ENCODE assay signal across 1 mouse cellular context in the genomic region with DNA sequence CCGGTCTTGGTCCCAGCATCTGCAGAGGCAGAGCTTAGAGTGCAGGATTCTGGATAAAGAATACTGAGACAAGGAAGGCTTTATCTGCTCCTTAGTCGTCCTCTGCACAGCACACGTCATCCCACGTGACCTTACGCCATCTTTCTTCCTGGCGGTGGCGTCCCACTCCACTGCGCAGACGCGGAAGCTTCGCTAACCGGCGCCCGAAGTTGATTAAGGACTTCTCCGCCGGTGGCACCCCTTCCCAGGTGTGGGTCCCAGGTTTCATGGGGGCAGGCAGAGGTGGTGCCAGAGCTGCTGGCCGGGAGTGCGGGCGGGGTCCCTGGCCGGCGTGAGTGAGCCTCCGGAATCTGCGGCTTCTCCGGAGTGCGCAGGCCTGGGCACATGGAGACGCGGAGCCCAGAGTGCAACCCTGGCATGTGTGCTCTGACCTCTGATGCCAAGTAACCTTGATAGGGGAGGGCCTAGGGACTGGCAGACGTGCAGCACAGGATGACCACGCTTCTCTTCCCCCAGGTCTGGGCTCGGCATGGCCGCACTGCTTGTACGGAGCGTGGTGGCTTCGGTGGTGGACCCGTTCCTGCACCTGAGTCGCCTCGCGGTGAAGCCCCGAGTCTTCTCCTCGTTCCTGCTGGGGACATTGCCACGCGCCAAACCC.
A peak's percentile ranks its signal among the peaks of the same experiment; 100 is the strongest.
TF ChIP-seq lines count a peak whose summit lies in the region.

No protein-coding gene starts in this region.

TF ChIP-seq in CH12.LX, 34 proteins besides CTCF, POLR2A, EP300 and RAD21 (continued from another document):
- TF ChIP-seq MAFK (IDR thresholded peaks at IDR 0.05; ENCODE audit: insufficient replicate concordance, low read length): no peak
- peak; percentile 16 for TF ChIP-seq MYC (IDR thresholded peaks at IDR 0.05; ENCODE audit: low read depth, low read length)
- TF ChIP-seq TBP (conservative IDR thresholded peaks at IDR 0.05; ENCODE audit: low read depth, low read length): peak; percentile 58; the same call in 1 of the 2 replicates
- TF ChIP-seq USF1 (IDR thresholded peaks at IDR 0.05; ENCODE audit: low read depth, low read length): peak; percentile 94
- TF ChIP-seq ELF1 (IDR thresholded peaks at IDR 0.05; ENCODE audit: low read depth, low read length): peak; percentile 97
- no peak for TF ChIP-seq ZC3H11A (IDR thresholded peaks at IDR 0.05; ENCODE audit: low read depth, low read length)
- peak; percentile 65; the same call in 1 of the 2 replicates for TF ChIP-seq KAT2A (IDR thresholded peaks at IDR 0.05; ENCODE audit: insufficient replicate concordance, low read length)
- no peak for TF ChIP-seq PAX5 (IDR thresholded peaks at IDR 0.05; ENCODE audit: low read length)
- TF ChIP-seq USF2 (conservative IDR thresholded peaks at IDR 0.05; ENCODE audit: low read depth, low read length): peak; percentile 92
- 0 out of 2 replicates have a peak, but pooled peaks have one; percentile 26 for TF ChIP-seq MEF2A (IDR thresholded peaks at IDR 0.05; ENCODE audit: borderline replicate concordance, low read depth, low read length)
- peak; percentile 78 for TF ChIP-seq TCF12 (IDR thresholded peaks at IDR 0.05; ENCODE audit: low read depth, low read length)
- peak; percentile 74 for TF ChIP-seq SIN3A (IDR thresholded peaks at IDR 0.05; ENCODE audit: low read length)
- TF ChIP-seq JUND (conservative IDR thresholded peaks at IDR 0.05; ENCODE audit: low read depth, low read length): no peak
- TF ChIP-seq ZKSCAN1 (IDR thresholded peaks at IDR 0.05; ENCODE audit: borderline replicate concordance, low read depth, low read length): no peak
- peak; percentile 89 for TF ChIP-seq MAX (IDR thresholded peaks at IDR 0.05; ENCODE audit: low read length)
- TF ChIP-seq SMC3 (IDR thresholded peaks at IDR 0.05; ENCODE audit: low read depth, low read length): no peak
- peak; percentile 89 for TF ChIP-seq HCFC1 (IDR thresholded peaks at IDR 0.05; ENCODE audit: low read depth, low read length)
- TF ChIP-seq BHLHE40 (IDR thresholded peaks at IDR 0.05; ENCODE audit: low read depth, low read length): peak; percentile 93
- peak; percentile 84; the same call in 1 of the 2 replicates for TF ChIP-seq NELFE (IDR thresholded peaks at IDR 0.05; ENCODE audit: low read depth, low read length)
- TF ChIP-seq MXI1 (IDR thresholded peaks at IDR 0.05; ENCODE audit: low read depth, low read length): peak; percentile 79; the same call in 1 of the 2 replicates
